Mouse (Mus musculus): ENCODE results near the gene Caskin1. TPM values are rescaled to one million over a fixed set of nuclear protein-coding genes. Genes with fewer than 3 reads are reported as not detected.
A peak's percentile ranks its signal among the peaks of the same experiment; 100 is the strongest.

Caskin1 gene
- polyA plus RNA-seq, 1 experiment from 2014 or later: 0.24 TPM

DNA sequence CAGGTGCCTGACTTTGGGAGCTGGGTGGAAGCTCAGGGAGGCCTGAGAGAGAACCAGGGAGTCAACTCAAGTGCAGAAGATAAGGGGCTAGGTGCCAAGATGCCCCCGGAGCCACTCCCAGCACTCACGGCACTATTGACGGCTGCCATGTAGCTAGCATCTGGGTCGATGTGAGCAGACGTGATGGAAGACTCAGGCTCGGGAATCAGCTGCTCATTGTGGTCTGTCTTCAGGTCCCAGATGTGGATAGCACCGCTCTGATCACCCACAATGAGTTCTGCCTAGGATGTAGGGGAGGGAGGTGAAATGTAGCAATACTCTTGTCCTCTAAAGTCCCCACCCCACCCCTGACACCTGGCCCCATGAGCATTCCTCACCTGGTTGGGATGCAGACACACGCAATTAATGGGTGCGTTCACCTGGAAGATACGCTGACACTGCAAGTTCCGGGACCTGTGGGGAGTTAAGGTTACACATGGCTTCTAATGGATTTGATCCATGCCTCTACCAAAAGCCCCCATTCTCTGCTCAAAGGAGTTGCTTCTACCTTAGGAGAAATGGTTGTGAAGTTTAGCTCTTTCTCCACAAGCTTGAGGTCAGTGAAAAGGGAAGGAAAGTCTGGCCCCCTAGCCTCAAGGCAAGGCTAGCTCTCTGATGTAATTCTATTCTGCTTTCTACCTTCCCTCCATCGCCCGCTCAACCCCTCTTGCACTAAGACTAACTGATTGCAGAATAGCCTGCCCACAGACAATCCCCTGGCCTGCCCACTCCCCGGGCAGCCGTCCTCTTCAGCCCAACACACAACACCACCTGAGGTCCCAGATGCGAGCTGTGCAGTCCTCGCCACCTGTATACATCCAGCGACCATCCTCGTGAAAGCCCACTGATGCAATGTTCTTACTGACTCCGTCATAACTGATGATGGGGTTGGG is 11.1 kb upstream of the Caskin1 start:
- Histone ChIP-seq H3K27me3 (ENCODE audit: control insufficient read depth, insufficient read depth, low read length) (no peaks in the 10 kb centered on the region), H3K4me3 (ENCODE audit: low read length) (no peak overlapping the region), H3K4me2 (ENCODE audit: low read depth, low read length) (no peak overlapping the region), H3K36me3 (ENCODE audit: control insufficient read depth, insufficient read depth) (peaks cover 28% of the 10 kb centered on the region), H3K9ac (ENCODE audit: low read length) (peak overlapping the region; percentile 92), H3K4me1 (ENCODE audit: control insufficient read depth, insufficient read depth, low read length) (peaks cover 13% of the 10 kb centered on the region), H3K9me3 (replicated peaks; ENCODE audit: control insufficient read depth, low read length) (no peaks in the 10 kb centered on the region), H3K27ac (ENCODE audit: low read length) (no peak overlapping the region)
- WGBS: 89% methylated on average over 20 of the region's 20 CpGs
- ATAC-seq (replicated peaks; ENCODE audit: extremely low read depth, insufficient read depth, low FRiP score): no peak

- H3K4me1 ChIP-seq (ENCODE audit: control insufficient read depth, insufficient read depth, low read length): peaks cover 7% of the 10 kb centered on the region
- WGBS: 45% methylated on average over 11 of the region's 11 CpGs
- ATAC-seq (replicated peaks; ENCODE audit: extremely low read depth, insufficient read depth, low FRiP score): no peak
- no peaks in the 10 kb centered on the region for H3K9me3 ChIP-seq (replicated peaks; ENCODE audit: control insufficient read depth, low read length)
- H3K27ac ChIP-seq (ENCODE audit: low read length): no peak overlapping the region
- peak overlapping the region; percentile 66 for H3K4me2 ChIP-seq (ENCODE audit: low read depth, low read length)
- H3K4me3 ChIP-seq (ENCODE audit: low read length): peak overlapping the region; percentile 88
- H3K27me3 ChIP-seq (ENCODE audit: control insufficient read depth, insufficient read depth, low read length): no peaks in the 10 kb centered on the region
- H3K9ac ChIP-seq (ENCODE audit: low read length): peak overlapping the region; percentile 92
- H3K36me3 ChIP-seq (ENCODE audit: control insufficient read depth, insufficient read depth): peaks cover 28% of the 10 kb centered on the region
Measured at GRCm38 (mm10) chr17:24477985-24478600, 10.3 kb upstream of the Caskin1 start.

- Histone ChIP-seq H3K4me1 (ENCODE audit: control insufficient read depth, insufficient read depth, low read length) (peaks cover 7% of the 10 kb centered on the region), H3K4me2 (ENCODE audit: low read depth, low read length) (peak within 1 kb of the TSS; percentile 66), H3K27ac (ENCODE audit: low read length) (peak within 1 kb of the TSS; percentile 95), H3K9ac (ENCODE audit: low read length) (peak within 1 kb of the TSS; percentile 92), H3K9me3 (replicated peaks; ENCODE audit: control insufficient read depth, low read length) (no peaks in the 10 kb centered on the region), H3K36me3 (ENCODE audit: control insufficient read depth, insufficient read depth) (peaks cover 28% of the 10 kb centered on the region), H3K4me3 (ENCODE audit: low read length) (peak within 1 kb of the TSS; percentile 88), H3K27me3 (ENCODE audit: control insufficient read depth, insufficient read depth, low read length) (no peaks in the 10 kb centered on the region)
- under 1% methylated on average over 48 of the region's 48 CpGs for WGBS
- peak; percentile 93 for ATAC-seq (replicated peaks; ENCODE audit: extremely low read depth, insufficient read depth, low FRiP score)
Measured at GRCm38 (mm10) chr17:24478663-24479380, 9.6 kb upstream of the Caskin1 start, which contains the start of gene Mlst8. Gene Mlst8 (minus strand): TSS chr17:24479078.

DNA sequence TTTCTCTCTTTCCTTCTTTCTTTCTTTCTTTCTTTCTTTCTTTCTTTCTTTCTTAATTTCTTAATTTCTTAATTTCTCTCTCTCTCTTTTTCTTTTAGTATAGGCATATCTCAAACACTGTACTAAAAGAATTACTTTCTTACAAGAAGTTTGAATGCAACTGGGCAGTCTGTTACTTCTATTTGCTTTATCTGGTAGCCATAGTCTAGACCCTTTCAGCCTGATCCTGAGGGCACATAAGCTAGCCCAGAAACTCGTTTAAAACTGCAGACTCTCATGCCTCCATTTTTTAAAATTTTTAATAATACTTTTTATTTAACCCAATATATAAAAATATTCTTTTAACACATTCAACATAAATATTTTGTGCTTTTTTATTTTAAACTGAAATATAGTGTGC is 9.0 kb upstream of the Caskin1 start:
- WGBS: 14% methylated on average over 1 of the region's 1 CpGs
- Histone ChIP-seq H3K27me3 (ENCODE audit: control insufficient read depth, insufficient read depth, low read length) (no peaks in the 10 kb centered on the region), H3K36me3 (ENCODE audit: control insufficient read depth, insufficient read depth) (peaks cover 27% of the 10 kb centered on the region), H3K4me2 (ENCODE audit: low read depth, low read length) (peak overlapping the region; percentile 45; the same call in 1 of the 2 replicates), H3K9me3 (replicated peaks; ENCODE audit: control insufficient read depth, low read length) (no peaks in the 10 kb centered on the region), H3K27ac (ENCODE audit: low read length) (no peak overlapping the region), H3K4me1 (ENCODE audit: control insufficient read depth, insufficient read depth, low read length) (peaks cover 7% of the 10 kb centered on the region), H3K9ac (ENCODE audit: low read length) (no peak overlapping the region; the same call in 1 of the 2 replicates), H3K4me3 (ENCODE audit: low read length) (peak overlapping the region; percentile 88)
- no peak for ATAC-seq (replicated peaks; ENCODE audit: extremely low read depth, insufficient read depth, low FRiP score)

- peaks cover 18% of the 10 kb centered on the region for H3K36me3 ChIP-seq (ENCODE audit: control insufficient read depth, insufficient read depth)
- WGBS: 43% methylated on average over 3 of the region's 3 CpGs
- H3K27me3 ChIP-seq (ENCODE audit: control insufficient read depth, insufficient read depth, low read length): no peaks in the 10 kb centered on the region
- no peak for ATAC-seq (replicated peaks; ENCODE audit: extremely low read depth, insufficient read depth, low FRiP score)
- no peak overlapping the region for H3K4me3 ChIP-seq (ENCODE audit: low read length)
- H3K9me3 ChIP-seq (replicated peaks; ENCODE audit: control insufficient read depth, low read length): no peaks in the 10 kb centered on the region
- no peak overlapping the region for H3K4me2 ChIP-seq (ENCODE audit: low read depth, low read length)
- no peak overlapping the region for H3K9ac ChIP-seq (ENCODE audit: low read length)
- H3K27ac ChIP-seq (ENCODE audit: low read length): no peak overlapping the region
- peaks cover 9% of the 10 kb centered on the region for H3K4me1 ChIP-seq (ENCODE audit: control insufficient read depth, insufficient read depth, low read length)
Measured at GRCm38 (mm10) chr17:24480201-24480826, 8.1 kb upstream of the Caskin1 start.

DNA sequence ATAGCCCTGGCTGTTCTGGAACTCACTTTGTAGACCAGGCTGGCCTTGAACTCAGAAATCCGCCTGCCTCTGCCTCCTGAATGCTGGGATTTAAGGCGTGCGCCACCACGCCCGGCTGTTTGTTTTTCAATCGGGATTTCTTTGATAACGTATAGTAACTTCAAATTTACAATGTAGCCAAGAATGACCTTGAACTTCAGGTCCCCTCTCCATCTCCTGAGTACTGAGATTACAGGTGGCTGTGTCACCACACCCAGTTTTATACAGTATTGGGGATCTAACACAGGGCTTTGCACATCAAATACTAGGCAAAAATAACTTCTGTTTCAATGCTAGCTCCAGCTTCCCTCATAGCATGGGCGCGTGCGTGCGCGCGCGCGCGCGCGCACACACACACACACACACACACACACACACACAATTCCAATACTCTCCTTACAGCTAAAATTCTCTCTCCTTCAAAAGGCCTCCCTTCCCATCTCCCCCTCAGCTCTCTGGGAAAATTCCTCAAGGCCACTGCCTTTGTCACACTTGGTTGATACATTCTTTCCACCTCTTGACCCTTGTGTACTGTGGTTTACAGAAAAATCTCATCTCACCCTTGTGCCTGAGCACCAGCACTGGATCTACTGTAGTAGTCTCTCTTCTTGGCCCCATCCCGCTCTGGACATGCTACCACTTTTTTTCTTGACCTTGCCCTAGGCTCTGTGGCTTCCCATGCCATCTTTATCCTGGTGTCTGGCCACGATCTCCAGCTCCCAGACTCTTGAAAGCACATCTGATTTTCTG is 7.2 kb upstream of the Caskin1 start:
- H3K27me3 ChIP-seq (ENCODE audit: control insufficient read depth, insufficient read depth, low read length): no peaks in the 10 kb centered on the region
- no peak overlapping the region for H3K27ac ChIP-seq (ENCODE audit: low read length)
- ATAC-seq (replicated peaks; ENCODE audit: extremely low read depth, insufficient read depth, low FRiP score): no peak
- 92% methylated on average over 20 of the region's 20 CpGs for WGBS
- H3K4me3 ChIP-seq (ENCODE audit: low read length): no peak overlapping the region
- H3K4me2 ChIP-seq (ENCODE audit: low read depth, low read length): no peak overlapping the region
- no peak overlapping the region for H3K9ac ChIP-seq (ENCODE audit: low read length)
- H3K9me3 ChIP-seq (replicated peaks; ENCODE audit: control insufficient read depth, low read length): no peaks in the 10 kb centered on the region
- H3K4me1 ChIP-seq (ENCODE audit: control insufficient read depth, insufficient read depth, low read length): peaks cover 13% of the 10 kb centered on the region
- peaks cover 9% of the 10 kb centered on the region for H3K36me3 ChIP-seq (ENCODE audit: control insufficient read depth, insufficient read depth)

DNA sequence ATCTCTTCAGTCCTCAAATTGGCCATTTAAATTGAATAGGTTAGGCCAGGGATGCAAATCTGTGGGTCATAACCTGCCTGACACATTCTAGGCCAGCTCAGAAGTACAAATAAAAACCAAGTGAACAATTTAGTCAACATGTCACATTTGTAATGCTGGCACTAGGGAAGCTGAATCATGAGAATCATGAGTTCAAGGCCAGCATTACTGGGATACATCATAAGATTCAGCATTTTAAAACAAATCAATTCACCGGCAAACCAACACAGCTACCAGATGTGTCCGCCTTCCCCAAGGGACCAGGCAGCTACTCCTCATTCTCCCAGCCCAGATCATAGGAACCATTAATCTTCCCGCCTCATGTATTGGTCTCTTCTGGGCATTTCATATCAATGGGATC is 4.9 kb upstream of the Caskin1 start:
- no peak overlapping the region for H3K9ac ChIP-seq (ENCODE audit: low read length)
- no peak overlapping the region for H3K4me3 ChIP-seq (ENCODE audit: low read length)
- no peaks in the 10 kb centered on the region for H3K36me3 ChIP-seq (ENCODE audit: control insufficient read depth, insufficient read depth)
- H3K9me3 ChIP-seq (replicated peaks; ENCODE audit: control insufficient read depth, low read length): no peaks in the 10 kb centered on the region
- 94% methylated on average over 3 of the region's 3 CpGs for WGBS
- H3K27ac ChIP-seq (ENCODE audit: low read length): no peak overlapping the region
- peaks cover 19% of the 10 kb centered on the region for H3K27me3 ChIP-seq (ENCODE audit: control insufficient read depth, insufficient read depth, low read length)
- peaks cover 8% of the 10 kb centered on the region for H3K4me1 ChIP-seq (ENCODE audit: control insufficient read depth, insufficient read depth, low read length)
- ATAC-seq (replicated peaks; ENCODE audit: extremely low read depth, insufficient read depth, low FRiP score): no peak
- no peak overlapping the region for H3K4me2 ChIP-seq (ENCODE audit: low read depth, low read length)
